Mouse (Mus musculus) left cerebral cortex, postnatal 25 days (tissue): ENCODE data around the gene C1ra. TPM values are rescaled to one million over a fixed set of nuclear protein-coding genes. Genes with fewer than 3 reads are reported as not detected.
"Not testable (repeated sequence)": the region's sequence is repeated elsewhere in the genome, so short reads cannot be mapped to it uniquely, and the experiment has no call there.

Experiments
- DNase-seq, 2 experiments: peaks; one replicate each; pipeline ENCODE4 v3.0.0; 2022; ENCODE audit warnings: low spot score in 2 of 2, mixed read lengths in 1 of 2
- intact Hi-C: fragments of 180-260 bp; cut with DNase I; formaldehyde crosslinking; loops from one replicate; pipeline ENCODE4 v1.15.1; 2025
- total RNA-seq, 2 experiments: library from RNA; stranded (reverse); gene quantifications; 2 replicates each; pipeline ENCODE4 v1.2.3; 2021

C1ra gene
- total RNA-seq, 2 experiments from 2014 or later: 1.1 TPM

DNA sequence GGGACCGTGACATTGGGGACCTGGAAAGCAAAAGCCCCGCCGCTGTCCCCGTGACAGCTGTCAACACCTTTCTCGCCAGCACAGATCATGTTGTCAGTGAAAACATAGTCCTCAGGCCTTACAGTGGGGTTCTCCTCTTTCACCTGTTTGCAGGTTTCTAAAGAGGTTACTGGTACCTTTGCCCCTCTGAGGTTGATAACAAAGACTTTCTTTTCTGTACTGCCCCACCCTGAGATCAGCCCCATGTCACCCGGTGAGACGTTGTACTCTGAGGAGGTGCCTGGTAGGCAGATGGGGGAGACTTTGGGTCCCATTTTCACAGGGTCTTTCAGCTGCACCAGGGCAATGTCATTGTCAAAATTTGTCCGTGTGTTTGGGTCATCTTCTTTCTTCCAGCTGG, 18.9 kb downstream of the C1ra start:
- intact Hi-C loops: no loop called here
- no peak for DNase-seq

DNA sequence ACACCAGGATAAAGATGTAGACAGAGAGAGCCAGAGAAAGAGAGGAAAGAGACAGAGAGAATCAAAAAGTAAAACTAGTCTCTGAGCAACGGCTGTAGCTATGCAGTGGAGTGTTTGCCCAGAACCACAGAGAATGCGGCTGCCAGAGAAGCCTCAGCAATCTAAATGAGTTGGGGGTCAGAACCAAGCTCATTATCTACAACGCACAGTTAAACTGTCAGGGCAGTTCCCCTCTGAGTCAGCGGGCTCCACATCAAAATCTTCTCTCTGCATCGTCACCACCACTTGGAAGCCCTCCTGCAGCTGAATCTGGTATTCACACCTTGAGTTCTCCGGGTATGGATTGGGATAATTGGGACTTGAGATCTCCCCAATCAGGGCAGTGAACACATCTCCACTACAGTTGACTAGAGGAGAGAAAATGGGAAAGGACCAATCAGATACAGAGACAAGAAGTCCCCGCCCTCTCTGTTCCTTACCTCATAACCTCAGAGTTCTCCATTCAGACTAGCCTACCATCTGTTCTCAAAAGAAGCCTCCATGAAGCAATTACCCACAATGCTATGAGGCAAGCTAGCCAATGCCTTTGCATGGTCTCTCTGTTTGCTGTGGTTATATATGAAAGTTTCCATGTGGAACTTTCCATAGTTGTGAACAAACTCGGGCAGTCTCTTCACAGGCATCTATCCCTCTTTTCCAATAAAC, 24.1 kb downstream of the C1ra start:
- intact Hi-C loops, DNase-seq: not testable (repeated sequence)

DNA sequence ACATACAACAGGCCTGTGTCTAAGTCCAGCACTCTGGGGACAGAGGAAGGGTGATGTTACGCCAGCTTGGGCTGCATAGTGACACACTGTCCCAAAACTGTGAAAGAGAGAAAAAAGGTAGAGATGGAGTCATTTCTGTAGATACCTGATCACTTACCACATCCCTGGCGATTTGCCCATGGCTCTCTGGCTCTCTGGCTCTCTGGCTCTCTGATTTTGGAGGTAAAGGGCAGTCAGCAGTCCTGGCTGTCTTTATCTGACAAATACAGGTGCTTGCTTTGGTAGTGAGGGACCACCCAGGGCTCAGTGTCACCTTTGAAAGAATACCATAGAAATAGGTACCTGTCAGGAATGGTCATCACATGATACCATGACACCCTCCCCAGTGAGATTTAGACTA, 29.0 kb downstream of the C1ra start:
- intact Hi-C loops, DNase-seq: not testable (repeated sequence)

DNA sequence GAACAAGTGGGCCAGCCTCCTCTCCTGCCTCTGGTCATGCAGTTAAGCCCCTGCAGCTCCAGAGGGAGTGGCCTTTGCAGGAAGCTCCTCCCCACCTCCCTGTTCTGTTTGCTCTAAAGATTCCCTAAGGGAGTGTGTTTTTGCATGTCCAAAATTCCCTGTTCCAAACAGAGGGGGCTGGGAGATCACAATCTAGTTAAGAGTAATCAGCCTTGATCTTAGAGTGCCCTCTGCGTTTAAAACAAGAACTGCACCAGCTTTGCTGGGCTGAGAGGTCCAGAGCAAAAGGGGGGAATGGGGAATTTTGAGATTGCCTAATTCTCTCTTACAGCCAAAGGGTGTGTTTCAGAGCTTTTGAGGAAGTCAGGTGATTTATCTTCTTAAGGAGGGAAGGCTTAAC, 30.1 kb downstream of the C1ra start, which contains the start of gene C1s1:
Gene C1s1, minus strand, starts transcription at position 76 of the 400 bp plus-strand sequence.
- peak; percentile 36 to 62 for DNase-seq
- intact Hi-C loops: not testable (repeated sequence)

DNA sequence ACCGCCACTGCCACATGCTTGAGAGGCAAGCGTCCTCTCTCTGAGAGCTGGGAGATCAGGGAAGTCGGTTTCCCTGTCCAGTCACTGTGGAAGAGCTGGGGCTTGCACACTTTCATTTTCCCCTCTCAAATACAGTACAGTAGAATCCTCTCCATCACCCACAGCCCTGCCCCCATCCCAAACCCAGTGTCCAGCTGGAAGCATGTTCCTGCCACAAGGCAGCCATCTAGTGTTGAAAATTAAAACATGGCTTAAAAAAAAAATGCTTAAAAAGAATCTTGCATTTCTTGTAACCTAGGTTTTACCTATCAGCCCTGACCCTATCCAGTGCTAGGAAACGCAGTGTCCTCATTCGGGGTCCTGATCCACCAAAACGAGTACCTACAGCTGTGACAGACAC, 32.3 kb downstream of the C1ra start:
- peak; percentile 8 to 24 for DNase-seq
- intact Hi-C loops: loop anchor here (1.0 to 2.0 kb wide), 3 partner anchors 32 to 63 kb away; partner anchors contain the start of genes C1ra and C1rl

DNA sequence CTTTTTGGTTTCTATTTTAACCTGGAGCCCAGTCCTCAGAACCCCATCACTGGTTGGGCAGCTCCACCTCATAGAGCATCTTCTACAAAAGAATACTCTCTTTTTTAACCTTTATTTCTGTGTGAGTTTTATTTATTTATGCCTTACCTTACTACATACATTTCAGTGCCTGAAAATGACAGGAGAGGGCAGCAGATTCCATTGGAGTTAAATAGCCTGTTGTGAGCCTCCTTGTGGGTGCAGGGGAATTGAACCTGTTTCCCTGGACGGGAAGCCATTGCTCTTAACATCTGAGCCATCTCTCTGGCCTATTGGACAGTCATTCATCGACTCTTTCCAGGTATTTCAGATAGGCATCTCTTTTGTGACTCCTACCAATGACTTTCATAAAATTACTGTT, 33.2 kb downstream of the C1ra start:
- intact Hi-C loops: loop anchor here (2.0 kb wide), 2 partner anchors 33 to 53 kb away; partner anchors contain the start of genes C1ra and C1rl
- no peak for DNase-seq

DNA sequence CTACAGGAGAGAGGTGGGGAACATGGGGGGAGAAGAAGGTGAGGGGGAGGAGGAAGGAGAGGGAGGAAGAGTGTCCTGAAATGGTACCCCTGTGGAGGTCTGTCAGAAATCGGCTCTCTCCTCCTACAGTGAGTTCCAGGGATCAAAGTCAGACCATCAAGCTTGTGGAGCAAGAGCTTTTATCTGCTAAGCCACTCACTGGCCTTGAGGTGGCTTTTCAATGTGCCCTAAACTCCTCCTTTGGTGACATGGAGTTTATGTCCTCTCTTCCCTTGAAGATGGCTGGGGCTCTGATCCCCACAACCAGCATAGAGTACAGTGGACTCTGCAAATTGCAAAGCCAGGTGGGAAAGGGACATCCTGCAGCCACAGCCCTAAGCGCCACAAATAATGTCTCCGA, 35.8 kb downstream of the C1ra start:
- intact Hi-C loops, DNase-seq: not testable (repeated sequence)

DNA sequence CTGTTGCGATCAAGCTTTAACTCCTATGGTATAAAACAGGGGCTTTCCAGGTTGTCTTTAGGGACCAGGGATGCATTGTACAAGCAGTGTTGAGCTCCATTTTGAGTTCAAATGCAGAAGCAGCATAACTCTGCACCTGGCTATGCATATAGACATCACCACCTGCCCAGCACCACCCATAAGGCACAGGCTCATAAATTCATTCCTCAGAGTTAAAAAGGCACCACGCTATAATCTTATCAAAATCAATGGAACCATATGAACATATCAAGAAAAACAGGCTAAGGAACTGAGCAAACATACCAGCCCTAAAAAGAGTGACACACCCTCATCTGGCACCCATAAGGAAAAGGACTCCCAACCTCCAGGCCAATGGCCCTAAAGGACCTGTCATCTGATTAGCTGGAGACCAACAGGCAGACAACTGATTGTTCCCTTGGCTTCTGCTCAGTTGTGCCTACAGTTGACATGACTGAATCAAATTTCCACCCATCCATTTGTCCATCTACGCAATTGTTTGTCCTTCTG, 36.9 kb downstream of the C1ra start:
- no peak for DNase-seq
- intact Hi-C loops: no loop called here

DNA sequence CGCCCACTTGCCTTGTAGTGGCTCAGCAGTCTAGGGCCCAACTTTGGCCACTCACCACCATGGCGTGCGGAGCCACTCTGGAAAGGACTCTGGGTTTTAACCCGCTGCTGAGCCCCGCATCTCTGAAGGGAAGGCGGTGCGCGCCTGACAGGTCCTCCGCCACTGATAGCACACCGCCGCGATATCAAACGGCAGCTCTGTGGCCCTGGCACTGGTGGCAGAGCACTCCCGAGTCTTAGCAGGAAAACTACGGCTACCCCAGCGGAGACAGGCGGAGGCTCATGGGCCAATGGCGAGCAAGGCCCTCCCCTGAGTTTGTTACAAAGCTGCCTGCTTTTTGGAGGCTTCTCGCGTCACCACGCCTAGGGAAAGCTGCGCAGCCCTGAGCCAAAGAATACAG, 40.6 kb downstream of the C1ra start:
- intact Hi-C loops: no loop called here
- DNase-seq: no peak

DNA sequence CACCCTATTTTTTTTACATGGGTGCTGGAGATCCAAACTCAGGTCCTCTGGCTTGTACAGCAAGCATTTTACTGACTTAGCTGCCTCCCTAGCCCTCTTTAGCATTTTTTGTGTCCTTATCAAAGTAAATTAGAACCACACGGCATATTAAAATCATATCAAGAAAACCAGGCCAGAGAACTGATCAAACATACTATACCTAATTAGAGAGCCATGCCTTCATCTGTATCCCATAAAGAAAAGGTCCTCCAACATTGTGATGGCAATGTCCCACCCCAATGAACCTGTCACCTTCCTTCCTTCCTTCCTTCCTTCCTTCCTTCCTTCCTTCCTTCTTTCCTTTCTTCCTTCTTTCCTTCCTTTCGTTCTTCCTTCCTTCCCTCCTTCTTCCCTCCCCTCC, 43.8 kb downstream of the C1ra start:
- intact Hi-C loops, DNase-seq: not testable (repeated sequence)

DNA sequence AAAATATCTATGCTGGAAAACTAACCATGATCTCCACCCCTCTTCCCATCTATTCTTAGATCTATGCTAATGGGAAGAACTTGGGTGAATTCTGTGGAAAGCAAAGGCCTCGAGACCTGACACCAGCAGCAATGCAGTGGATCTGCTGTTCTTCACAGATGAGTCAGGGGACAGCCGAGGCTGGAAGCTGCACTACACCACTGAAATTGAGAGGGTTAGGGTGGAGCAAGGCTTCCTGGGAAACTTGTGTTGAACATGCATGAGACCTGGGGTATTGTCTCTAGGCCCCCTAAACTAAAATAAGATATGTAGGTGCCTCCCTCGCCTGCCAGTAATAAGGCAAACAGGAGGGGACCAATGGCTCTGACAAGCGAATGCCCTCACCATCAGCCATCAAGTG, 49.0 kb downstream of the C1ra start:
- DNase-seq, intact Hi-C loops: not testable (repeated sequence)

DNA sequence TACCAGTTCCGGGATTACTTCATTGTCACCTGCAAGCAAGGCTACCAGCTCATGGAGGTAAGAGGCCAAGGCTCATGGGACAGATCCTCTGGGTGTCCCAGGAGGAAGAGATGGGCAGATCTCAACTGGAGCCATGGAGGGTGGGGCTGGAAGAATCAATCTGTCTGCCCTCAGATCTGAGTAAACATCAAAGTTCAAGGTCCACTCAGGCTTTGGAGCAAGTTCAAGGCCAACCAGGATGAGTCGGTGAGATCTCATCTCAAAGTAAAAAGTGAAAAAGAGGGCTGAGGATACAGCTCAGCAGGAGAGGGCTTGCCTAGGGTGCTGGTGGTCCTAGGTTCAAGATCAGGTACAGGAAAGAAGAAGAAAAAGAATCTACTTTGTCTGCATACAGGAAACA, 49.4 kb downstream of the C1ra start:
- DNase-seq, intact Hi-C loops: not testable (repeated sequence)

DNA sequence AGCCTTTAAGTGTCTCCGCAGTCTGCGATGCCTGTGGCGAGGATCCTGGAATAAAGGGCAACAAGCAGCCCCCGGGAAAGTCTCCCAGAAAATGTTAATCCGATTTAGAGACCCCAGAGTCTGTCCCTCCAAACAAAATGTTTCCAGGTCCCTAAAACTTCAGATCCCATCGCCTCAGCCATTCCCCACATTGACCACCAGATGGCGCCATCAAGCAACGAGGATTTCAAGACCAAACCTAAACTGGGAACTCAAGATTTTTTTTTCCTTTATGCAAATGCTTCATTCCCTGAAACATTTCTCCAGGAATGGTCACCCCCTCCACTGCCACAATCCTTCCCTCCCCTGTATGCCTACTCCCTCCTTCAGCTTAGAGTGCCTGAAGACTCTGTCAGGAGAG, 57.8 kb downstream of the C1ra start, which contains the start of gene C1rb:
Gene C1rb, plus strand, starts transcription at position 269 of the 400 bp plus-strand sequence.
- intact Hi-C loops: loop anchor here (5.0 kb wide), 1 partner anchor 72 kb away; no protein-coding TSS in a partner anchor
- DNase-seq: peak; percentile 68 to 74

Other genes starting within 250 kb of the C1ra start
- gene Cd163, start 207.7 kb upstream of the C1ra start, total RNA-seq: 1 to 10 TPM; 2.9 to 3.2 TPM
- gene Pex5, start 97.3 kb upstream of the C1ra start, total RNA-seq: 10 to 100 TPM; 64.8 to 73.3 TPM
- gene Clstn3, start 47.6 kb upstream of the C1ra start, total RNA-seq: 100 to 1,000 TPM; 384 to 400 TPM
- gene C1rl, start 19.3 kb upstream of the C1ra start, total RNA-seq: under 1 TPM; 0.11 to 0.32 TPM
- 1 to 10 TPM; 1.4 to 1.5 TPM for gene C1s1, start 30.0 kb downstream of the C1ra start, total RNA-seq
- under 1 TPM in 1 of 2 experiments, not detected in 1; 0.28 TPM for gene C1rb, start 57.9 kb downstream of the C1ra start, total RNA-seq
- gene C1s2, start 123.7 kb downstream of the C1ra start, total RNA-seq: under 1 TPM; 0.14 to 0.16 TPM
- 10 to 100 TPM; 22.4 to 31.2 TPM for gene Lpcat3, start 150.6 kb downstream of the C1ra start, total RNA-seq
- 10 to 100 TPM; 42.9 to 48.8 TPM for gene Emg1, start 199.8 kb downstream of the C1ra start, total RNA-seq
- 100 to 1,000 TPM; 112 to 120 TPM for gene Phb2, start 199.9 kb downstream of the C1ra start, total RNA-seq
- gene Ptpn6, start 226.3 kb downstream of the C1ra start, total RNA-seq: 1 to 10 TPM; 3.1 to 4.5 TPM
- 100 to 1,000 TPM; 315 to 349 TPM for gene Grcc10, start 229.0 kb downstream of the C1ra start, total RNA-seq
- gene Gm45234, start 243.6 kb downstream of the C1ra start, total RNA-seq: not detected
- 100 to 1,000 TPM; 154 to 162 TPM for gene Atn1, start 244.1 kb downstream of the C1ra start, total RNA-seq